Mouse (Mus musculus): Measurements from ENCODE around the gene Klf8.

GRCm38 (mm10) chrX:153381753-153382152 lies 144.5 kb downstream of the Klf8 start:
- TF ChIP-seq CTCF (conservative IDR thresholded peaks at IDR 0.05; ENCODE audit: low read length) (no peak), NANOG (IDR thresholded peaks at IDR 0.05; ENCODE audit: borderline replicate concordance, low read length) (no peak), POU5F1 (IDR thresholded peaks at IDR 0.05; ENCODE audit: borderline replicate concordance, low read length) (no peak)

Data from E14TG2a.4 (cell line).